Mouse (Mus musculus): Measurements from ENCODE around the gene Sirt3.

DNA sequence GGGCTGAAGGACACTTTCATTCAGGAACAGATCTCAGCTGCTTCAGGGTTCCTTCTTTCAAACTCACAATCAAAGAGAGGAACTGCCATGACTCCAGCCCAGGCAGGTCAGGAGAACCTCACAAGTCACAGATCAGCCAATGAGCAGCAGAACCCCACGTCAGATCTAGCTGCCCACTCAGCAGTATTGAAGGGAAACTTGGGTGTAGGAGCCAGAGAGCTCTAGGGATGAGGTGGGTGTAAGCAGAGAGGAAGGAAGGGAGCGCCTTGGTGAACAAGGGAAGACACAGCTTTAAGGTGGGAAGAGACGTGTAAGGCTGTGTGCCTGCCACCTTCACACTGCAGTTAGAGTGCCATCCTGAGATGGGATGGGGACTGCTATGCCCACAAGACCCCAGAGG is 30.2 kb upstream of the Sirt3 start:
- no peak for TF ChIP-seq CTCF (IDR thresholded peaks at IDR 0.05; ENCODE audit: control insufficient read depth, insufficient read depth, insufficient read length)
- TF ChIP-seq MYOG (IDR thresholded peaks at IDR 0.05; ENCODE audit: control insufficient read depth, extremely low read depth, insufficient read length) = no peak
- no peak for TF ChIP-seq CEBPB (IDR thresholded peaks at IDR 0.05; ENCODE audit: low read depth)
- no peak for TF ChIP-seq USF1 (IDR thresholded peaks at IDR 0.05; ENCODE audit: low read depth)
- TF ChIP-seq FOSL1 (IDR thresholded peaks at IDR 0.05; ENCODE audit: insufficient read depth, low read length, poor library complexity, severe bottlenecking) = no peak
- TF ChIP-seq MYOD1 (IDR thresholded peaks at IDR 0.05; ENCODE audit: control insufficient read depth, insufficient read length, low read depth) = no peak
- no peak for TF ChIP-seq MAX (IDR thresholded peaks at IDR 0.05)

Data from C2C12 (cell line).